Mouse (Mus musculus): ENCODE results near the gene Nepro.

- TF ChIP-seq POLR2A (IDR thresholded peaks at IDR 0.05; ENCODE audit: low read depth, low read length) (no peak), CTCF (IDR thresholded peaks at IDR 0.05; ENCODE audit: borderline replicate concordance, insufficient read depth, low read length) (no peak)
These were observed 56.6 kb downstream of the Nepro start for GRCm38 (mm10) chr16:44780751-44781150.
